Mouse (Mus musculus) erythroid progenitor cell, adult 5-6 weeks (primary cell): ENCODE measurements around the gene Nbr1. TPM values are rescaled to one million over a fixed set of nuclear protein-coding genes. Genes with fewer than 3 reads are reported as not detected.
"Not testable (repeated sequence)": the region's sequence is repeated elsewhere in the genome, so short reads cannot be mapped to it uniquely, and the experiment has no call there.

Experiments
- ATAC-seq: replicated peaks from 2 replicates; pipeline ENCODE4 v1.8.0; 2016; ENCODE audit warnings: moderate number of reproducible peaks, mild to moderate bottlenecking, moderate TSS enrichment, inconsistent platforms; ENCODE audit not compliant: poor library complexity, low FRiP score, severe bottlenecking
- total RNA-seq, 2 experiments: library from RNA; stranded (forward) in 1 of 2; stranded (reverse) in 1 of 2; fragments of 150-400 nt in 1 of 2; fragments of 186-747, 209-891 nt in 1 of 2; gene quantifications; 2 replicates each; pipeline versions ENCODE4 v1.2.3 to v1.2.4; 2015 to 2017; ENCODE audit warnings: low replicate concordance in 2 of 2

Nbr1 gene
- total RNA-seq, 2 experiments from 2014 or later: 107 to 112 TPM

- no peak for ATAC-seq
Measured at GRCm38 (mm10) chr11:101617849-101618248, 65.9 kb downstream of the Nbr1 start.

GRCm38 (mm10) chr11:101618596-101618995 is 66.6 kb downstream of the Nbr1 start:
- ATAC-seq: no peak

- ATAC-seq: not testable (repeated sequence)
Measured at GRCm38 (mm10) chr11:101620022-101620655, 68.2 kb downstream of the Nbr1 start.

DNA sequence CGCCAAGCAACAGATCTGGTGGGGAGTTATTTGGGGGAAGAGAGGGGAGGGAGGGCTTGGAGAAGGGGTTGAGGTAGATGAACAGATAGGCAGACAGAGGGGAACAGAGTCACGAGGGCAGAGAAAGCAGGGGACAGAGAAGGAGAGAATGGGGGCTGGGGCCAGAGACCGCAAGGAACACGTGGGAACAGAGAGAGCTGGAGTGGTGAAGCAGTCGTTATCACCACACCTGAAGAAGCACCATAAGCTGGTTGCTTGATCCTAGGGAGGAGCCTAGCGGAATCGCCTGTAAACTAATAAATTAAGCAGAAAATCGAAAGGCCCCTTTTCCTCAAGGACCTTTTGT is 74.7 kb downstream of the Nbr1 start:
- ATAC-seq: peak; percentile 67

DNA sequence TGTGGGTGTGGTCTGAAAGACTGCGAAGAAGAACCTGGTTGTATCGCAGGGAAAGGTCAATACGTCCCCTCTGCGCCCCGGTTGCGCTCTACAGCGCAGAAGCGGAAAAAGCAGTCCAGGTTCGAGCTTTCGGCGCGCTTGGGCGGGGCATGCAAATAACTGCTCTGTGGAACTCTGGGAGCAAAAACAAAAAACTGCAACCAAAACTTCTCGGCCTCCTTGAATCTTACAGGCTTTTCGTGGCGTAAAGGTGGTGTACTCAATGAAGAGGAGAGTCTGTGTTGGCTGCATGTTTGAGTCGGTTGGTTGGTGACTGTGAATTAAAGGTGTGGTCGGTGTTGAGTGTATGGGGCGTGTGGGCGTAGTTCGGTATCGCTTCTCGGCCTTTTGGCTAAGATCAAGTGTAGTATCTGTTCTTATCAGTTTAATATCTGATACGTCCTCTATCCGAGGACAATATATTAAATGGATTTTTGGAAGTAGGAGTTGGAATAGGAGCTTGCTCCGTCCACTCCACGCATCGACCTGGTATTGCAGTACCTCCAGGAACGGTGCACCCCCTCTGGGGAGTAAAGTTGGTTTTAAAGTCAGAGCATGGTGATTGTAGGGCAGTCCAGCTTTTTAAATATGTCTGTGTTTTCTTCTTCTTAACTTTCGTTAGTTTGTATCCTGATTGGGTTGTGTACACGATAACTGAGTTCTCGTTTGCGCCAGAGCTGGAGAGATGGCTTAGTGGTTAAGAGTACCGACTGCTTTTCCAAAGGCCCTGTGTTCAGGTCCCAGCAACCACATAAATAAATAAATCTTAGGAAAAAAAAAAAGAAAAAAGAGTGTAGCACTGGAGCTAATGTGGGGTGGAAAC is 75.3 kb downstream of the Nbr1 start, which contains the start of gene Rdm1:
Gene Rdm1 (plus strand): TSS at position 201 of the 862 bp plus-strand sequence.
- peak; percentile 78 for ATAC-seq

DNA sequence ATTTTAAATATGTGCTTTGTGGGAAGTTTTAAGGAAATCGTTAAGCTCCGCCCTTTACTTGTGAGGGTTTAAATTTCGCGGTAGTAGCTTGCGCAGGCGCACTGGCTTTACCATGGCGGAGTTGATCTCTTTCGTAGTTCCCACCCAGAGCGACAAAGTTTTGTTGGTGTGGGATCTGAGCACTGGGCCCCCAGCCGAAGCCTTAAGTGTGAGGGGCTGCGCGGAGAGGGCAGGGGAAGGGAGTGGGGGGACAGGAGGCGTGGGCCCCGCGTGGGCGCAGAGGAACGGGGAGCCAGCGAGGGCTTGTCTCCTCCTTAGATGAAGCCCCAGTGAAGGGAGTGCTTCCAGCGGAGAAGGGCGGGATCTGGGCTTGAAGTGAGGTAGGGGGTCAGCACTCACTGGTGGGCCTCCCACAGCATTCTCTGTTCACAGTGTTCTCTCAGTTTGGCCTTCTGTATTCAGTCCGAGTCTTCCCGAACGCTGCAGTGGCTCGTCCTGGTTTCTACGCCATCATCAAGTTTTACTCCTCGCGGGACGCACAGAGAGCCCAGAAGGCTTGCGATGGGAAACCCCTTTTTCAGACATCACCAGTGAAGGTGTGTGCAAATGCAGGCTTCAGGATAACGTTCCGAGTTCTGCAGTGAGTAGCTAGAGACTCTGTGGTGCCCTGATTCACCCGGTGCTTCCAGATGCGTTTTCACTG is 76.1 kb downstream of the Nbr1 start:
- peak; percentile 79 for ATAC-seq

DNA sequence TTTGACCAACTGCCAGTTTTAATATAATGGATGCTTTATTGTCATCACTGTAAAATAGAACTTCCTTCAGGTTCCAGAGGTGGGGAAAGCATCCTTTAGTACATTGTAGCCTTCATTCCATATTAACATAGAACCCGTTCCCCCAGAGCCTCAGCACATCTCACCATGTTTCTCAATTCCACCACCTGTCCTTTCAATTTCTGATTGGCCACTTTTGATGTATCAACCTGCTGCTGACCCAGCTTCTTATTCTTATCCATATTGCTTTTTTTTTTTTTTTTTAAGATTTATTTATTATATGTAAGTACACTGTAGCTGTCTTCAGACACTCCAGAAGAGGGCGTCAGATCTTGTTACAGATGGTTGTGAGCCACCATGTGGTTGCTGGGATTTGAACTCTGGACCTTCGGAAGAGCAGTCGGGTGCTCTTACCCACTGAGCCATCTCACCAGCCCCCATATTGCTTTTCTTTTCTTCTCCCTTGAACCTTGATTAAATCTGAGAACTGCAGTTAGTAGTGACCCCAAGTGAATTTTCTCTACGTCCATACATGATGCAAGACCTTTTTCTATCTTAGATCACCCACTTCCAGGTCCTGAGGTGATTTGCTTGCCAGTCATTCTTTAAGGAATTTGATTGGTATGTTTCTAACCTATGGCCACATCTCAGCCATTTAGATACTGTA is 76.9 kb downstream of the Nbr1 start:
- not testable (repeated sequence) for ATAC-seq

Other genes starting within 250 kb of the Nbr1 start
- gene Becn1, start 249.9 kb upstream of the Nbr1 start, total RNA-seq (2015; ENCODE audit: low replicate concordance): 71.4 and 72.5 TPM in 2 replicates
- gene Becn1, start 249.9 kb upstream of the Nbr1 start, total RNA-seq (2017; ENCODE audit: low replicate concordance): 273 TPM in 2 replicates
- gene Psme3, start 235.9 kb upstream of the Nbr1 start, total RNA-seq (2015; ENCODE audit: low replicate concordance): 425 and 456 TPM in 2 replicates
- 261 and 313 TPM in 2 replicates for gene Psme3, start 235.9 kb upstream of the Nbr1 start, total RNA-seq (2017; ENCODE audit: low replicate concordance)
- gene Aoc2, start 227.1 kb upstream of the Nbr1 start, total RNA-seq (2015; ENCODE audit: low replicate concordance): 25.2 and 38.6 TPM in 2 replicates
- 12.8 and 18.9 TPM in 2 replicates for gene Aoc2, start 227.1 kb upstream of the Nbr1 start, total RNA-seq (2017; ENCODE audit: low replicate concordance)
- gene Aoc3, start 221.5 kb upstream of the Nbr1 start, total RNA-seq (2015; ENCODE audit: low replicate concordance): 2.5 TPM in 1 of 2 replicates, not detected in the other
- gene Aoc3, start 221.5 kb upstream of the Nbr1 start, total RNA-seq (2017; ENCODE audit: low replicate concordance): 0.51 TPM in 1 of 2 replicates, not detected in the other
- not detected in 2 replicates for gene G6pc, start 184.6 kb upstream of the Nbr1 start, total RNA-seq (2015; ENCODE audit: low replicate concordance)
- not detected in 2 replicates for gene G6pc, start 184.6 kb upstream of the Nbr1 start, total RNA-seq (2017; ENCODE audit: low replicate concordance)
- gene Aarsd1, start 134.5 kb upstream of the Nbr1 start, total RNA-seq (2015; ENCODE audit: low replicate concordance): 2.1 and 20.9 TPM in 2 replicates
- 13.1 and 27.7 TPM in 2 replicates for gene Aarsd1, start 134.5 kb upstream of the Nbr1 start, total RNA-seq (2017; ENCODE audit: low replicate concordance)
- 3.2 TPM in 1 of 2 replicates, not detected in the other for gene Gm27029, start 127.4 kb upstream of the Nbr1 start, total RNA-seq (2015; ENCODE audit: low replicate concordance)
- not detected in 2 replicates for gene Gm27029, start 127.4 kb upstream of the Nbr1 start, total RNA-seq (2017; ENCODE audit: low replicate concordance)
- 0.42 and 1.8 TPM in 2 replicates for gene Rundc1, start 127.1 kb upstream of the Nbr1 start, total RNA-seq (2015; ENCODE audit: low replicate concordance)
- gene Rundc1, start 127.1 kb upstream of the Nbr1 start, total RNA-seq (2017; ENCODE audit: low replicate concordance): 1.8 and 2.6 TPM in 2 replicates
- gene Ptges3l, start 126.8 kb upstream of the Nbr1 start, total RNA-seq (2015; ENCODE audit: low replicate concordance): not detected in 2 replicates
- gene Ptges3l, start 126.8 kb upstream of the Nbr1 start, total RNA-seq (2017; ENCODE audit: low replicate concordance): not detected in 2 replicates
- gene Rpl27, start 109.9 kb upstream of the Nbr1 start, total RNA-seq (2015; ENCODE audit: low replicate concordance): 179 and 183 TPM in 2 replicates
- 266 and 615 TPM in 2 replicates for gene Rpl27, start 109.9 kb upstream of the Nbr1 start, total RNA-seq (2017; ENCODE audit: low replicate concordance)
- 39.8 and 73.2 TPM in 2 replicates for gene Ifi35, start 103.7 kb upstream of the Nbr1 start, total RNA-seq (2015; ENCODE audit: low replicate concordance)
- gene Ifi35, start 103.7 kb upstream of the Nbr1 start, total RNA-seq (2017; ENCODE audit: low replicate concordance): 43.6 and 47.4 TPM in 2 replicates
- not detected in 2 replicates for gene Rnd2, start 87.2 kb upstream of the Nbr1 start, total RNA-seq (2015; ENCODE audit: low replicate concordance)
- not detected in 2 replicates for gene Rnd2, start 87.2 kb upstream of the Nbr1 start, total RNA-seq (2017; ENCODE audit: low replicate concordance)
- 9.0 and 13.4 TPM in 2 replicates for gene Vat1, start 85.9 kb upstream of the Nbr1 start, total RNA-seq (2015; ENCODE audit: low replicate concordance)
- gene Vat1, start 85.9 kb upstream of the Nbr1 start, total RNA-seq (2017; ENCODE audit: low replicate concordance): 4.7 and 6.1 TPM in 2 replicates
- 85.1 and 137 TPM in 2 replicates for gene Brca1, start 194 bp upstream of the Nbr1 start, total RNA-seq (2015; ENCODE audit: low replicate concordance)
- gene Brca1, start 194 bp upstream of the Nbr1 start, total RNA-seq (2017; ENCODE audit: low replicate concordance): 153 and 177 TPM in 2 replicates
- 13.7 and 22.2 TPM in 2 replicates for gene Tmem106a, start 30.1 kb downstream of the Nbr1 start, total RNA-seq (2015; ENCODE audit: low replicate concordance)
- gene Tmem106a, start 30.1 kb downstream of the Nbr1 start, total RNA-seq (2017; ENCODE audit: low replicate concordance): 2.6 and 3.0 TPM in 2 replicates
- gene Gm11634, start 47.1 kb downstream of the Nbr1 start, total RNA-seq (2015; ENCODE audit: low replicate concordance): not detected in 2 replicates
- gene Gm11634, start 47.1 kb downstream of the Nbr1 start, total RNA-seq (2017; ENCODE audit: low replicate concordance): not detected in 2 replicates
- gene Rdm1, start 75.0 kb downstream of the Nbr1 start, total RNA-seq (2015; ENCODE audit: low replicate concordance): 81.1 and 91.4 TPM in 2 replicates
- gene Rdm1, start 75.0 kb downstream of the Nbr1 start, total RNA-seq (2017; ENCODE audit: low replicate concordance): 34.5 and 43.0 TPM in 2 replicates
- not detected in 2 replicates for gene Arl4d, start 113.4 kb downstream of the Nbr1 start, total RNA-seq (2015; ENCODE audit: low replicate concordance)
- 1.0 and 1.5 TPM in 2 replicates for gene Arl4d, start 113.4 kb downstream of the Nbr1 start, total RNA-seq (2017; ENCODE audit: low replicate concordance)
- 14.7 and 19.8 TPM in 2 replicates for gene Dhx8, start 180.8 kb downstream of the Nbr1 start, total RNA-seq (2015; ENCODE audit: low replicate concordance)
- gene Dhx8, start 180.8 kb downstream of the Nbr1 start, total RNA-seq (2017; ENCODE audit: low replicate concordance): 24.0 and 39.3 TPM in 2 replicates
- gene Etv4, start 233.2 kb downstream of the Nbr1 start, total RNA-seq (2015; ENCODE audit: low replicate concordance): not detected in 2 replicates
- gene Etv4, start 233.2 kb downstream of the Nbr1 start, total RNA-seq (2017; ENCODE audit: low replicate concordance): not detected in 2 replicates